Mouse (Mus musculus) MEL (cell line): ENCODE data around the gene Spef1. TPM values are rescaled to one million over a fixed set of nuclear protein-coding genes. Genes with fewer than 3 reads are reported as not detected.

Experiments
- DNase-seq: peaks from one replicate; pipeline ENCODE4 v3.0.0; 2011; ENCODE audit warnings: low read depth, low spot score
- H3K27ac ChIP-seq: 2 replicates; pipeline ENCODE4 v1.5.1; 2012; ENCODE audit warnings: low read depth, mild to moderate bottlenecking, control low read depth, low read length, moderate library complexity; ENCODE audit not compliant: control insufficient read depth
- H3K27me3 ChIP-seq, 2 experiments: fragments of 150-350 bp in 1 of 2; sonication (generic) in 1 of 2; 2 replicates each; pipeline ENCODE4 v1.6.1; 2012; ENCODE audit warnings: low read length in 2 of 2, mild to moderate bottlenecking in 2 of 2, improper control_type of control experiment in 1 of 2, moderate library complexity in 1 of 2; ENCODE audit not compliant: insufficient read depth in 2 of 2, control insufficient read depth in 1 of 2
- H3K36me3 ChIP-seq, 2 experiments: 2 replicates each; pipeline ENCODE4 v1.6.1; 2012 to 2014; ENCODE audit warnings: low read length in 2 of 2, improper control_type of control experiment in 1 of 2, inconsistent platforms in 1 of 2, mild to moderate bottlenecking in 1 of 2; ENCODE audit not compliant: insufficient read depth in 2 of 2, control insufficient read depth in 1 of 2
- H3K4me1 ChIP-seq, 2 experiments: fragments of 150-350 bp in 1 of 2; sonication (generic) in 1 of 2; 2 replicates each; pipeline ENCODE4 v1.6.1; 2012; ENCODE audit warnings: low read length in 2 of 2, improper control_type of control experiment in 1 of 2, mild to moderate bottlenecking in 1 of 2; ENCODE audit not compliant: insufficient read depth in 2 of 2, control insufficient read depth in 1 of 2
- H3K4me3 ChIP-seq, 2 experiments: fragments of 150-350 bp in 1 of 2; sonication (generic) in 1 of 2; 2 replicates each; pipeline ENCODE4 v1.5.1; 2012; ENCODE audit warnings: low read depth in 2 of 2, low read length in 2 of 2, mild to moderate bottlenecking in 2 of 2, moderate library complexity in 2 of 2, control low read depth in 1 of 2, improper control_type of control experiment in 1 of 2; ENCODE audit not compliant: control insufficient read depth in 1 of 2, insufficient read depth in 1 of 2
- H3K79me2 ChIP-seq: 2 replicates; pipeline ENCODE4 v1.6.1; 2012; ENCODE audit warnings: mild to moderate bottlenecking, low read length, moderate library complexity; ENCODE audit not compliant: control insufficient read depth, poor library complexity, insufficient read depth
- H3K9ac ChIP-seq: 2 replicates; pipeline ENCODE4 v1.6.1; 2012; ENCODE audit warnings: low read depth, mild to moderate bottlenecking, control low read depth, low read length, moderate library complexity; ENCODE audit not compliant: control insufficient read depth, poor library complexity, severe bottlenecking
- H3K9me3 ChIP-seq: fragments of 150-350 bp; sonication (generic); replicated peaks from 2 replicates; pipeline ENCODE4 v1.6.1; 2012; ENCODE audit warnings: mild to moderate bottlenecking, low read length, improper control_type of control experiment, moderate library complexity; ENCODE audit not compliant: insufficient read depth
- BHLHE40 ChIP-seq: IDR thresholded peaks from 2 replicates; pipeline ENCODE4 v1.6.1; 2012; ENCODE audit warnings: low read depth, mild to moderate bottlenecking, inconsistent platforms, low read length, improper control_type of control experiment, borderline replicate concordance
- CTCF ChIP-seq, 3 experiments: IDR thresholded peaks in 2 of 3; conservative IDR thresholded peaks in 1 of 3; 2 replicates each; pipeline ENCODE4 v1.5.1; 2011 to 2012; ENCODE audit warnings: low read length in 3 of 3, low read depth in 2 of 3, mild to moderate bottlenecking in 2 of 3, improper control_type of control experiment in 1 of 3, inconsistent platforms in 1 of 3, mixed read lengths in 1 of 3, moderate library complexity in 1 of 3; ENCODE audit not compliant: control insufficient read depth in 1 of 3, insufficient read depth in 1 of 3, poor library complexity in 1 of 3, severe bottlenecking in 1 of 3
- ETS1 ChIP-seq: IDR thresholded peaks from 2 replicates; pipeline ENCODE4 v1.6.1; 2012; ENCODE audit warnings: low read depth, mild to moderate bottlenecking, inconsistent platforms, low read length, improper control_type of control experiment, moderate library complexity
- HCFC1 ChIP-seq: IDR thresholded peaks from 2 replicates; pipeline ENCODE4 v1.6.1; 2012; ENCODE audit warnings: low read depth, mild to moderate bottlenecking, inconsistent platforms, low read length, improper control_type of control experiment, moderate library complexity
- MAFK ChIP-seq: IDR thresholded peaks from 2 replicates; pipeline ENCODE4 v1.6.1; 2011; ENCODE audit warnings: low read depth, mild to moderate bottlenecking, low read length, improper control_type of control experiment, borderline replicate concordance
- MAX ChIP-seq: IDR thresholded peaks from 2 replicates; pipeline ENCODE4 v1.6.1; 2011; ENCODE audit warnings: low read length, improper control_type of control experiment
- MAZ ChIP-seq: IDR thresholded peaks from 2 replicates; pipeline ENCODE4 v1.6.1; 2012; ENCODE audit warnings: low read depth, mild to moderate bottlenecking, inconsistent platforms, low read length, improper control_type of control experiment
- MXI1 ChIP-seq: IDR thresholded peaks from 2 replicates; pipeline ENCODE4 v1.6.1; 2011; ENCODE audit warnings: mild to moderate bottlenecking, low read depth, low read length, improper control_type of control experiment
- MYB ChIP-seq: IDR thresholded peaks from 2 replicates; pipeline ENCODE4 v1.6.1; 2011; ENCODE audit warnings: mild to moderate bottlenecking, low read depth, low read length, improper control_type of control experiment
- POLR2A ChIP-seq, 2 experiments: IDR thresholded peaks; 2 replicates each; pipeline ENCODE4 v1.6.1; 2011 to 2012; ENCODE audit warnings: low read length in 2 of 2, mild to moderate bottlenecking in 2 of 2, control low read depth in 1 of 2, improper control_type of control experiment in 1 of 2, low read depth in 1 of 2, moderate library complexity in 1 of 2; ENCODE audit not compliant: control insufficient read depth in 1 of 2, insufficient read depth in 1 of 2, poor library complexity in 1 of 2
- POLR2AphosphoS2 ChIP-seq: IDR thresholded peaks from 2 replicates; pipeline ENCODE4 v1.6.1; 2011; ENCODE audit warnings: low read length, improper control_type of control experiment
- SMC3 ChIP-seq: IDR thresholded peaks from 2 replicates; pipeline ENCODE4 v1.6.1; 2011; ENCODE audit warnings: low read depth, low read length, improper control_type of control experiment
- TBP ChIP-seq: IDR thresholded peaks from 2 replicates; pipeline ENCODE4 v1.8.0; 2011; ENCODE audit warnings: low read depth, low read length, improper control_type of control experiment
- UBTF ChIP-seq: IDR thresholded peaks from 2 replicates; pipeline ENCODE4 v1.6.1; 2012; ENCODE audit warnings: low read depth, mild to moderate bottlenecking, inconsistent platforms, low read length, improper control_type of control experiment, moderate library complexity, borderline replicate concordance; ENCODE audit not compliant: insufficient read depth
- USF1 ChIP-seq: IDR thresholded peaks from 2 replicates; pipeline ENCODE4 v1.6.1; 2014; ENCODE audit warnings: low read depth, mild to moderate bottlenecking, inconsistent platforms, low read length, improper control_type of control experiment, moderate library complexity
- USF2 ChIP-seq, 2 experiments: IDR thresholded peaks; 2 replicates each; pipeline ENCODE4 v1.6.1; 2011 to 2012; ENCODE audit warnings: improper control_type of control experiment in 2 of 2, low read length in 2 of 2, borderline replicate concordance in 1 of 2, inconsistent platforms in 1 of 2, low read depth in 1 of 2, mild to moderate bottlenecking in 1 of 2; ENCODE audit not compliant: insufficient read depth in 1 of 2
- ZC3H11A ChIP-seq: IDR thresholded peaks from 2 replicates; pipeline ENCODE4 v1.6.1; 2012; ENCODE audit warnings: low read depth, mild to moderate bottlenecking, inconsistent platforms, low read length, improper control_type of control experiment
- ZMIZ1 ChIP-seq: IDR thresholded peaks from 2 replicates; pipeline ENCODE4 v1.6.1; 2012; ENCODE audit warnings: low read depth, mild to moderate bottlenecking, inconsistent platforms, low read length, improper control_type of control experiment, moderate library complexity
- ZNF384 ChIP-seq: IDR thresholded peaks from 2 replicates; pipeline ENCODE4 v1.6.1; 2012; ENCODE audit warnings: low read depth, mild to moderate bottlenecking, inconsistent platforms, low read length, improper control_type of control experiment
- polyA plus RNA-seq, 2 experiments: library from polyadenylated mRNA; stranded (reverse) in 1 of 2; unstranded in 1 of 2; fragments of >175 nt in 1 of 2; fragments of >200 nt in 1 of 2; gene quantifications; 2 replicates each; pipeline versions ENCODE4 v1.2.1 to v1.2.4; 2012; ENCODE audit warnings: low replicate concordance in 2 of 2, low read depth in 1 of 2; ENCODE audit not compliant: insufficient read length in 2 of 2, insufficient read depth in 1 of 2, missing spikeins in 1 of 2
- total RNA-seq: library from RNA; depleted of rRNA; stranded (reverse); fragments of 300-350 nt; gene quantifications from 2 replicates; pipeline ENCODE4 v1.2.3, GENCODE M21; 2012

The Spef1 gene
- total and polyA plus RNA-seq, 3 experiments, result 1.2 to 1.8 TPM; not detected in 1

DNA sequence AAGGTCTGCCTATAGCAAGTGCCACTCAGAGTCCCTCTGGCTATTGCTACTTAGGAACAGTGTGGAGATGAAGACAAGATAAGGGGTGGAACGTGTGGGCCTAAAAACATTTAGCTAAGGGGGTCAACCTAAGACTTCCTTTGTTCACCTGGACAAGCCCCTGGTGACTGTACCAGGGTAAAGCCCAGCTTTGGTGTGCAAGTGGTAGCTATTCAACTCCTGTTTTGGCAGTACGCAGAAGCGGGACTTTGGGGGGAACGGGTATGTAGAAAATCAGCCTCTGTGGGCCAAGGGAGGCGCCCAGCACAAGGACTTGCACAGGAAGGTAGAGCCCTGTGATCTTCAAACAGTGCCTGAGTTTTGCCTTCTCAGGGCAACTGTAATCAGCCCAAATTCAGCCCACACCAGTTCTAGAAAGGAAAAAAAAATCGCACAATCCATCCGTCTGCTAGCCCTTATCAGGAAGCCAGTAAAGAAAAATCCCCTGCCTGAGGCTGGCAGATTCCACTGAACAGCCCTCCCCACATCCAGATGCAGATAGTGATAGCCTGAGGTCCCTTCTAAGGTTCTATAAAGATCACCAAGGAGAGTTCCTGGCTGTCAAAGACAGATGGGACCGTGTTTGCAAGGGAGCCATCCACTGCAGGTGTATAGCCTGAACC lies 18.6 kb upstream of the Spef1 start (continued):
- TF ChIP-seq TBP, result peak; percentile 51; the same call in 1 of the 2 replicates
- peak; percentile 75; the same call in 1 of the 2 replicates for TF ChIP-seq MAFK
- peak; percentile 39; the same call in 1 of the 2 replicates for TF ChIP-seq ZMIZ1
- peak; percentile 94 for TF ChIP-seq ETS1

DNA sequence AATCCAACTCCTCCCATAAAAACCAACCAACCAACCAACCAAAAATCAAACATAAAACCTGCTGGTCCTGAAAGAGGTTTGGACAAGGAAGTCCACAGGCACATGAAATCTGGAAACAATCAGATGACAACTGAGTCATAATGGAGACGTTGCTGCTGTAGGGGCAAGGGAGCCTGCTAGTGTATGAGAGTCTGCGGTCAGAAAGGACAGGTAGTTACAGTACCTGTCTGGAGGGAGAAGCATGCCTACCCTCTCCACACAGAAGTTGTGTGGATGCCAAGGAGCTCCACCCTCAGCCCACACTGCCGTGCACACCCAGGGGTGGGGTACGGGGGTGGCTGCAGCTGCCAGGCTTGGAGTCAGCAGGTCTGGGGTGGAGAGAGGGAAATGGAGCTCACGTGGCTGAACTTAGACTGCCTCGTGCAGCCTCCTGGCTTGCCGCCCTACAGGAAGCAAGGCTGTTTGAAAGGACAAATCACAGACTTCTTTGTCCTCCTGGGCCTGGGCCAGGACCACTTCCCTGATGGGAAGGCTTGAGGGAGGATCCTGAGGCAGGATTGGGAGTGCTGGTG lies 17.4 kb upstream of the Spef1 start:
- DNase-seq, result peak; percentile 49
- Histone ChIP-seq H3K27me3 (no peaks in the 10 kb centered on the region), H3K27ac (no peak overlapping the region; the same call in 1 of the 2 replicates), H3K79me2 (no peaks in the 10 kb centered on the region), H3K9me3 (no peaks in the 10 kb centered on the region), H3K9ac (no peak overlapping the region), H3K4me3 (no peak overlapping the region), H3K4me1 (peaks cover 7 to 51% of the 10 kb centered on the region in 2 experiments; a peak in 3 of 4 replicates), H3K36me3 (peaks cover 0 to 25% of the 10 kb centered on the region in 2 experiments; a peak in 2 of 4 replicates)
- no peak for TF ChIP-seq CTCF (IDR thresholded peaks at IDR 0.05 in 2 of 3, conservative IDR thresholded peaks at IDR 0.05 in 1 of 3; ENCODE audit: control insufficient read depth in 1 of 3, insufficient read depth in 1 of 3, low read depth in 2 of 3, low read length in 3 of 3, poor library complexity in 1 of 3, severe bottlenecking in 1 of 3)
- peak; percentile 68 for TF ChIP-seq USF1
- TF ChIP-seq ZNF384, result peak; percentile 78
- peak; percentile 76; the same call in 1 of the 2 replicates for TF ChIP-seq MAX
- no peak for TF ChIP-seq HCFC1
- TF ChIP-seq MXI1, result 0 out of 2 replicates have a peak, but pooled peaks have one; percentile 29
- TF ChIP-seq POLR2A (IDR thresholded peaks at IDR 0.05; ENCODE audit: control insufficient read depth in 1 of 2, insufficient read depth in 1 of 2, low read depth in 1 of 2, low read length in 2 of 2, poor library complexity in 1 of 2), result no peak
- no peak for TF ChIP-seq MYB
- no peak for TF ChIP-seq MAZ
- no peak for TF ChIP-seq ZC3H11A
- TF ChIP-seq SMC3, result no peak
- peak; percentile 83; the same call in 1 of the 2 replicates for TF ChIP-seq BHLHE40

DNA sequence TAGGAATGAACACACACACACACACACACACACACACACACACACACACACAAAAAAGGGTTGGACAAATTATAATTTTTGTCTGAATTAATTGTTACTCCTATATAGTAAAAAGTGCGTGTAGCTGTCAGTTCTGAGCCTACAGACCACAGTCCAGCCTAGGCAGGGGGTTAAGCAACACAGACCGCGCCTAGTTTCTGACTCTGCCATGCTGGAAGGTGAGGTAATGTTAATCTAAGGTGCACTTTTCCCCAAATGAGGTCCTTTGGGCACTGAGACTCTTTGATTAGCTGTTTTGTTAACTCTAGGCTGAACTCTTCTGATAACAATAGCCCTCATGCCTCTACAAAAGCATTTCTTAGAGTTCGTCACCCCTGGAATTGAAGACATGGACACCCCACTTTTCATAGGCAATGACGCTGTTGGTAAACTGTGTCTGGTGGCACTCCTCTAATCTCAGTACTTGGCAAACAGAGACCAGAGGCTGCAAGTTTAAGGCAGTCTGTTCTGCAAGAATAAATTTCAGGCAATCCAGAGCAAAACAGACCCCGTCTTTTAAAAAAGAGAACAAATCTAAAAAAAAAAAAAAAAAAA lies 16.8 kb upstream of the Spef1 start:
- Histone ChIP-seq H3K9me3 (no peaks in the 10 kb centered on the region), H3K9ac (no peak overlapping the region), H3K27ac (no peak overlapping the region), H3K79me2 (no peaks in the 10 kb centered on the region), H3K4me1 (peaks cover 7 to 45% of the 10 kb centered on the region in 2 experiments; a peak in 3 of 4 replicates), H3K4me3 (no peak overlapping the region), H3K36me3 (peaks cover 0 to 25% of the 10 kb centered on the region in 2 experiments; a peak in 2 of 4 replicates), H3K27me3 (no peaks in the 10 kb centered on the region)
- DNase-seq, result no peak
- TF ChIP-seq USF1, result no peak
- no peak for TF ChIP-seq USF2 (IDR thresholded peaks at IDR 0.05; ENCODE audit: borderline replicate concordance in 1 of 2, insufficient read depth in 1 of 2, low read depth in 1 of 2, low read length in 2 of 2)
- TF ChIP-seq MXI1, result no peak
- no peak for TF ChIP-seq ZNF384
- TF ChIP-seq POLR2AphosphoS2, result no peak
- no peak for TF ChIP-seq UBTF
